Mouse (Mus musculus) urinary bladder, adult 18-20 months (tissue): ENCODE measurements around the gene Ercc8.
A peak's percentile ranks its signal among the peaks of the same experiment; 100 is the strongest.

Experiments
- DNase-seq, 2 experiments: peaks; one replicate each; pipeline ENCODE4 v3.0.0; 2022; ENCODE audit warnings: low spot score in 2 of 2, mixed read lengths in 2 of 2

Ercc8 gene

GRCm38 (mm10) chr13:108158465-108159240 lies at the start of gene Ercc8, which contains the start of gene Ndufaf2:
TSS of gene Ercc8 (plus strand) at chr13:108158731.
TSS of gene Ndufaf2 (minus strand) at chr13:108158623.
- peak; percentile 90 to 96 for DNase-seq

GRCm38 (mm10) chr13:108110929-108111328 lies 47.6 kb upstream of the Ercc8 start:
- no peak for DNase-seq

GRCm38 (mm10) chr13:108113536-108113935 lies 45.0 kb upstream of the Ercc8 start:
- DNase-seq: no peak

GRCm38 (mm10) chr13:108114257-108114656 lies 44.3 kb upstream of the Ercc8 start:
- no peak for DNase-seq

- no peak for DNase-seq
Observed at GRCm38 (mm10) chr13:108117654-108118053, 40.9 kb upstream of the Ercc8 start.

- no peak for DNase-seq
Observed at GRCm38 (mm10) chr13:108118188-108118587, 40.3 kb upstream of the Ercc8 start.

GRCm38 (mm10) chr13:108119411-108120310 lies 38.9 kb upstream of the Ercc8 start:
- DNase-seq: no peak

GRCm38 (mm10) chr13:108123109-108123723 lies 35.3 kb upstream of the Ercc8 start:
- DNase-seq: no peak

GRCm38 (mm10) chr13:108124096-108124495 lies 34.4 kb upstream of the Ercc8 start:
- no peak for DNase-seq

- DNase-seq: no peak
Observed at GRCm38 (mm10) chr13:108126246-108126645, 32.3 kb upstream of the Ercc8 start.

GRCm38 (mm10) chr13:108127130-108127529 lies 31.4 kb upstream of the Ercc8 start:
- peak in 1 of 2 experiments; percentile 23 for DNase-seq

GRCm38 (mm10) chr13:108127883-108128282 lies 30.6 kb upstream of the Ercc8 start:
- DNase-seq: no peak

- DNase-seq: no peak
Observed at GRCm38 (mm10) chr13:108129070-108129469, 29.5 kb upstream of the Ercc8 start.

- no peak for DNase-seq
Observed at GRCm38 (mm10) chr13:108130737-108131136, 27.8 kb upstream of the Ercc8 start.

GRCm38 (mm10) chr13:108132031-108132819 lies 26.3 kb upstream of the Ercc8 start:
- DNase-seq: no peak

GRCm38 (mm10) chr13:108135617-108136016 lies 22.9 kb upstream of the Ercc8 start:
- no peak for DNase-seq

- no peak for DNase-seq
Observed at GRCm38 (mm10) chr13:108138403-108138977, 20.0 kb upstream of the Ercc8 start.

GRCm38 (mm10) chr13:108144086-108144485 lies 14.4 kb upstream of the Ercc8 start:
- no peak for DNase-seq

GRCm38 (mm10) chr13:108151782-108152181 lies 6.7 kb upstream of the Ercc8 start:
- no peak for DNase-seq

- DNase-seq: peak; percentile 7 to 13
Observed at GRCm38 (mm10) chr13:108152650-108153372, 5.7 kb upstream of the Ercc8 start.
